ENCODE assay signal across 23 mouse cellular contexts in genomic region chr11:116058868-116059690, GRCm38 (mm10). TPM values are rescaled to one million over a fixed set of nuclear protein-coding genes. Genes with fewer than 3 reads are reported as not detected.
DNase-seq lines count a peak whose midpoint lies in the region; ATAC-seq and TF ChIP-seq lines count a peak whose summit lies in the region.
"Had no signal": no experiment of that assay in that cellular context is flagged by ENCODE, and none has a peak within 500 bp of the region (broad histone marks: within the 10 kb centered on the region; RNA-seq: fewer than 3 reads in every experiment).

No protein-coding gene starts in this region.

- 91% methylated on average over 17 of the region's 17 CpGs for WGBS in heart, embryonic 15.5 days
- WGBS in limb, embryonic 15.5 days: 87% methylated on average over 17 of the region's 17 CpGs
- WGBS in limb, embryonic 10.5 days: 93% methylated on average over 17 of the region's 17 CpGs

- H3K27me3 ChIP-seq in heart, embryonic 15.5 days: no peaks in the 10 kb centered on the region
- no peaks in the 10 kb centered on the region for H3K27me3 ChIP-seq in limb, embryonic 15.5 days
- no peaks in the 10 kb centered on the region for H3K27me3 ChIP-seq in limb, embryonic 10.5 days (ENCODE audit: low read depth, poor library complexity, severe bottlenecking)
- no peaks in the 10 kb centered on the region for H3K27me3 ChIP-seq in CH12.LX (replicated peaks)
- H3K27me3 ChIP-seq: embryonic facial prominence, embryonic 13.5 days; forebrain, embryonic 15.5 days; lung, embryonic 15.5 days; neural tube, embryonic 13.5 days had no signal

- 0 out of 2 replicates have a peak overlapping the region, but pooled peaks have one; percentile 20 for H3K9ac ChIP-seq in heart, embryonic 15.5 days
- no peak overlapping the region for H3K9ac ChIP-seq in limb, embryonic 15.5 days
- no peak overlapping the region for H3K9ac ChIP-seq in CH12.LX (ENCODE audit: insufficient read depth, low read depth)
- H3K9ac ChIP-seq: embryonic facial prominence, embryonic 13.5 days; forebrain, embryonic 15.5 days; lung, embryonic 15.5 days; neural tube, embryonic 13.5 days had no signal

- dilution Hi-C loops in CH12.LX (cut with MboI; ENCODE audit: extremely low pct_ligation_motif_present, extremely low pct_unique_long_range_greater_than_20kb, low sequenced_read_pairs): no loop called here

- peaks cover 78% of the 10 kb centered on the region for H3K36me3 ChIP-seq in heart, embryonic 15.5 days
- peaks cover 85% of the 10 kb centered on the region for H3K36me3 ChIP-seq in limb, embryonic 15.5 days
- H3K36me3 ChIP-seq in limb, embryonic 10.5 days: peaks cover 92% of the 10 kb centered on the region
- H3K36me3 ChIP-seq in CH12.LX (replicated peaks in 1 of 2; ENCODE audit: control insufficient read depth in 1 of 2, insufficient read depth in 1 of 2, low read length in 1 of 2): peaks cover 88 to 100% of the 10 kb centered on the region in 2 experiments

- no peak for TF ChIP-seq RAD21 in CH12.LX (IDR thresholded peaks at IDR 0.05; ENCODE audit: low read depth, low read length)

- H3K27ac ChIP-seq in heart, embryonic 15.5 days: no peak overlapping the region
- H3K27ac ChIP-seq in limb, embryonic 15.5 days: no peak overlapping the region
- no peak overlapping the region for H3K27ac ChIP-seq in limb, embryonic 10.5 days
- no peak overlapping the region for H3K27ac ChIP-seq in CH12.LX (ENCODE audit: insufficient read depth, low read depth)
- H3K27ac ChIP-seq: embryonic facial prominence, embryonic 13.5 days; forebrain, embryonic 15.5 days; midbrain, embryonic 10.5 days; neural tube, embryonic 13.5 days had no signal

- no peaks in the 10 kb centered on the region for H3K9me3 ChIP-seq in heart, embryonic 15.5 days (replicated peaks)
- H3K9me3 ChIP-seq in limb, embryonic 15.5 days: no peaks in the 10 kb centered on the region
- H3K9me3 ChIP-seq in limb, embryonic 10.5 days (replicated peaks): no peaks in the 10 kb centered on the region
- no peaks in the 10 kb centered on the region for H3K9me3 ChIP-seq in CH12.LX (replicated peaks; ENCODE audit: low read length)
- H3K9me3 ChIP-seq: embryonic facial prominence, embryonic 13.5 days; forebrain, embryonic 15.5 days; lung, embryonic 15.5 days; midbrain, embryonic 10.5 days; neural tube, embryonic 13.5 days had no signal

- no peak for ATAC-seq in heart, embryonic 15.5 days (replicated peaks; ENCODE audit: insufficient number of reproducible peaks, insufficient read depth, low FRiP score, low read depth)
- ATAC-seq in limb, embryonic 15.5 days (ENCODE audit: insufficient number of reproducible peaks, low FRiP score, low TSS enrichment, low read depth): 0 out of 2 replicates have a peak, but pooled peaks have one; percentile 15
- ATAC-seq: forebrain, embryonic 15.5 days; midbrain, embryonic 16.5 days had no signal

- peak; percentile 43 for DNase-seq in cerebellum, adult 11 months
- no peak for DNase-seq in cerebellum, adult 8-10 months
- DNase-seq in heart, postnatal 25 days (ENCODE audit: low spot score): no peak
- no peak for DNase-seq in limb, embryonic 10.5 days (ENCODE audit: low spot score)
- DNase-seq in CH12.LX (ENCODE audit: extremely low read depth): no peak
- no peak for DNase-seq in retina, embryonic 14.5 days (ENCODE audit: low spot score)
- DNase-seq: adrenal gland, postnatal 10 days; kidney, adult 18-20 months; kidney, postnatal 10 days; lung, postnatal 4 days; right cerebral cortex, postnatal 4 days; thymus, adult 18-20 months; thymus, postnatal 36 days had no signal

- intact Hi-C loops in heart, postnatal 25 days (cut with DNase I): no loop called here

- no peaks in the 10 kb centered on the region for H3K79me2 ChIP-seq in CH12.LX (replicated peaks; ENCODE audit: control insufficient read depth, extremely low read depth, insufficient read depth, poor library complexity, severe bottlenecking)

- no peak for TF ChIP-seq CTCF in CH12.LX (conservative IDR thresholded peaks at IDR 0.05 in 1 of 2, IDR thresholded peaks at IDR 0.05 in 1 of 2; ENCODE audit: low read depth in 2 of 2, low read length in 2 of 2)

- H3K4me3 ChIP-seq in heart, embryonic 15.5 days: no peak overlapping the region
- no peak overlapping the region for H3K4me3 ChIP-seq in limb, embryonic 15.5 days
- H3K4me3 ChIP-seq in limb, embryonic 10.5 days: no peak overlapping the region
- no peak overlapping the region for H3K4me3 ChIP-seq in CH12.LX (replicated peaks in 1 of 3; ENCODE audit: low read depth in 2 of 3, low read length in 2 of 3, poor library complexity in 1 of 3)
- H3K4me3 ChIP-seq: embryonic facial prominence, embryonic 13.5 days; erythroblast, embryonic 14.5 days; forebrain, embryonic 15.5 days; lung, embryonic 15.5 days; midbrain, embryonic 10.5 days; myocyte; neural tube, embryonic 13.5 days had no signal

- H3K4me1 ChIP-seq in heart, embryonic 15.5 days (replicated peaks): peaks cover 21% of the 10 kb centered on the region
- H3K4me1 ChIP-seq in limb, embryonic 15.5 days: peaks cover 13% of the 10 kb centered on the region; the same call in 1 of the 2 replicates
- H3K4me1 ChIP-seq in limb, embryonic 10.5 days: 0 out of 2 replicates have a peak, but pooled peaks cover 2% of the 10 kb centered on the region
- H3K4me1 ChIP-seq in CH12.LX (ENCODE audit: control insufficient read depth in 1 of 2, insufficient read depth in 2 of 2): peaks cover 0 to 27% of the 10 kb centered on the region in 2 experiments; a peak in 2 of 4 replicates
- H3K4me1 ChIP-seq: embryonic facial prominence, embryonic 13.5 days; forebrain, embryonic 15.5 days; lung, embryonic 15.5 days; neural tube, embryonic 13.5 days had no signal

- H3K4me2 ChIP-seq in heart, embryonic 15.5 days: no peak overlapping the region
- H3K4me2 ChIP-seq in limb, embryonic 15.5 days: no peak overlapping the region
- H3K4me2 ChIP-seq in CH12.LX (ENCODE audit: insufficient read depth, low read depth, poor library complexity, severe bottlenecking): no peak overlapping the region
- H3K4me2 ChIP-seq: embryonic facial prominence, embryonic 13.5 days; forebrain, embryonic 15.5 days; lung, embryonic 15.5 days; neural tube, embryonic 13.5 days had no signal

- no peak for TF ChIP-seq EP300 in CH12.LX (IDR thresholded peaks at IDR 0.05; ENCODE audit: low read length)

- in situ Hi-C loops in CH12.LX (cut with MboI; ENCODE audit: low pct_ligation_motif_present, low pct_unique_long_range_greater_than_20kb, low sequenced_read_pairs): no loop called here

- no peak; the same call in 1 of the 2 replicates for TF ChIP-seq POLR2A in CH12.LX (IDR thresholded peaks at IDR 0.05; ENCODE audit: low read depth, low read length)

TF ChIP-seq in CH12.LX, 34 proteins besides CTCF, POLR2A, EP300 and RAD21:
- 0 out of 2 replicates have a peak, but pooled peaks have one; percentile 29 for TF ChIP-seq POLR2AphosphoS2 (IDR thresholded peaks at IDR 0.05; ENCODE audit: low read depth, low read length)
- no peak for TF ChIP-seq CHD1 (IDR thresholded peaks at IDR 0.05; ENCODE audit: low read depth, low read length)
- no peak for TF ChIP-seq UBTF (IDR thresholded peaks at IDR 0.05; ENCODE audit: low read depth, low read length)
- no peak for TF ChIP-seq MAZ (IDR thresholded peaks at IDR 0.05; ENCODE audit: low read depth, low read length)
- no peak for TF ChIP-seq MAFK (IDR thresholded peaks at IDR 0.05; ENCODE audit: insufficient replicate concordance, low read length)

RNA-seq across cellular contexts. Expression of gene Unc13d, which starts 18.7 kb away (rescaled TPM):
- 1.0 and 3.9 TPM in 2 replicates for polyA plus RNA-seq in heart, embryonic 15.5 days (2015; fragmentation: Nextera tagmentation; extraction: Ambion mirVana)
- total RNA-seq in heart, postnatal 25 days (2021): 1 to 10 TPM in 1 of 2 experiments, under 1 TPM in 1; 0.75 to 1.0 TPM
- polyA plus RNA-seq in limb, embryonic 15.5 days (2015; fragmentation: Nextera tagmentation; extraction: Ambion mirVana): 6.5 and 8.8 TPM in 2 replicates
- 2.4 and 3.7 TPM in 2 replicates for polyA plus RNA-seq in limb, embryonic 10.5 days (2016; fragmentation: Nextera tagmentation; extraction: Ambion mirVana)
- 12.2 and 14.0 TPM in 2 replicates for total RNA-seq in CH12.LX (2012; rRNA removed)
- total RNA-seq in CH12.LX (2014; rRNA removed): 8.9 and 9.6 TPM in 2 replicates
- polyA plus RNA-seq in CH12.LX (2012; ENCODE audit: insufficient read length, low read depth): 15.7 and 16.8 TPM in 2 replicates

RNA-seq across cellular contexts. Expression of gene Wbp2, which starts 27.7 kb away (rescaled TPM):
- polyA plus RNA-seq in heart, embryonic 15.5 days (2015; fragmentation: Nextera tagmentation; extraction: Ambion mirVana): 121 and 139 TPM in 2 replicates
- 10 to 100 TPM; 80.1 to 92.2 TPM for total RNA-seq in heart, postnatal 25 days (2021)
- polyA plus RNA-seq in limb, embryonic 15.5 days (2015; fragmentation: Nextera tagmentation; extraction: Ambion mirVana): 61.6 and 75.5 TPM in 2 replicates
- 54.8 and 56.9 TPM in 2 replicates for polyA plus RNA-seq in limb, embryonic 10.5 days (2016; fragmentation: Nextera tagmentation; extraction: Ambion mirVana)
- 27.1 and 30.7 TPM in 2 replicates for total RNA-seq in CH12.LX (2012; rRNA removed)
- 14.0 and 15.2 TPM in 2 replicates for total RNA-seq in CH12.LX (2014; rRNA removed)
- 70.8 and 97.1 TPM in 2 replicates for polyA plus RNA-seq in CH12.LX (2012; ENCODE audit: insufficient read length, low read depth)

RNA-seq across cellular contexts. Expression of gene Unk, which starts 29.0 kb away (rescaled TPM):
- polyA plus RNA-seq in heart, embryonic 15.5 days (2015; fragmentation: Nextera tagmentation; extraction: Ambion mirVana): 19.5 and 27.3 TPM in 2 replicates
- total RNA-seq in heart, postnatal 25 days (2021): 1 to 10 TPM; 8.4 to 9.0 TPM
- polyA plus RNA-seq in limb, embryonic 15.5 days (2015; fragmentation: Nextera tagmentation; extraction: Ambion mirVana): 34.7 and 35.1 TPM in 2 replicates
- polyA plus RNA-seq in limb, embryonic 10.5 days (2016; fragmentation: Nextera tagmentation; extraction: Ambion mirVana): 46.1 and 53.2 TPM in 2 replicates
- total RNA-seq in CH12.LX (2012; rRNA removed) (22.2 and 24.7 TPM in 2 replicates), CH12.LX (2014; rRNA removed) (18.5 and 20.9 TPM in 2 replicates)
- polyA plus RNA-seq in CH12.LX (2012; ENCODE audit: insufficient read length, low read depth): 30.5 and 35.0 TPM in 2 replicates

RNA-seq across cellular contexts. Expression of gene H3f3b, which starts 31.3 kb away (rescaled TPM):
- 648 and 727 TPM in 2 replicates for polyA plus RNA-seq in heart, embryonic 15.5 days (2015; fragmentation: Nextera tagmentation; extraction: Ambion mirVana)
- total RNA-seq in heart, postnatal 25 days (2021): 100 to 1,000 TPM; 128 to 130 TPM
- 1,660 and 1,740 TPM in 2 replicates for polyA plus RNA-seq in limb, embryonic 15.5 days (2015; fragmentation: Nextera tagmentation; extraction: Ambion mirVana)
- 1,754 and 1,985 TPM in 2 replicates for polyA plus RNA-seq in limb, embryonic 10.5 days (2016; fragmentation: Nextera tagmentation; extraction: Ambion mirVana)
- total RNA-seq in CH12.LX (2012; rRNA removed) (340 and 455 TPM in 2 replicates), CH12.LX (2014; rRNA removed) (567 and 573 TPM in 2 replicates)
- 862 and 889 TPM in 2 replicates for polyA plus RNA-seq in CH12.LX (2012; ENCODE audit: insufficient read length, low read depth)

RNA-seq across cellular contexts. Expression of gene Galk1, which starts 46.6 kb away (rescaled TPM):
- 120 and 147 TPM in 2 replicates for polyA plus RNA-seq in heart, embryonic 15.5 days (2015; fragmentation: Nextera tagmentation; extraction: Ambion mirVana)
- 10 to 100 TPM; 13.9 to 16.0 TPM for total RNA-seq in heart, postnatal 25 days (2021)
- 174 and 194 TPM in 2 replicates for polyA plus RNA-seq in limb, embryonic 15.5 days (2015; fragmentation: Nextera tagmentation; extraction: Ambion mirVana)
- polyA plus RNA-seq in limb, embryonic 10.5 days (2016; fragmentation: Nextera tagmentation; extraction: Ambion mirVana): 243 and 283 TPM in 2 replicates
- total RNA-seq in CH12.LX (2012; rRNA removed) (340 and 413 TPM in 2 replicates), CH12.LX (2014; rRNA removed) (228 and 263 TPM in 2 replicates)
- 293 and 300 TPM in 2 replicates for polyA plus RNA-seq in CH12.LX (2012; ENCODE audit: insufficient read length, low read depth)
